Mouse (Mus musculus) heart, adult 2 months (tissue): ENCODE data around the gene Icmt. TPM values are rescaled to one million over a fixed set of nuclear protein-coding genes. Genes with fewer than 3 reads are reported as not detected.

Source experiments
- DNase-seq, 2 experiments: peaks; one replicate each; pipeline ENCODE4 v3.0.0; 2021
- H3K27ac ChIP-seq: fragments of 200-600 bp; 2 replicates; pipeline ENCODE4 v1.8.1; 2022
- H3K27me3 ChIP-seq: fragments of 200-500 bp; 2 replicates; pipeline ENCODE4 v1.6.1; 2012; ENCODE audit warnings: mild to moderate bottlenecking, low read length, inconsistent platforms, mixed read lengths; ENCODE audit not compliant: control insufficient read depth, insufficient read depth
- H3K36me3 ChIP-seq: fragments of 200-500 bp; 2 replicates; pipeline ENCODE4 v1.6.1; 2012; ENCODE audit warnings: low read length, inconsistent platforms; ENCODE audit not compliant: control insufficient read depth, insufficient read depth
- H3K4me1 ChIP-seq: fragments of 200-500 bp; 2 replicates; pipeline ENCODE4 v1.6.1; 2011; ENCODE audit warnings: low read length; ENCODE audit not compliant: control insufficient read depth, insufficient read depth
- H3K4me3 ChIP-seq: fragments of 200-600 bp; 2 replicates; pipeline ENCODE4 v1.8.1; 2022
- H3K79me2 ChIP-seq: fragments of 200-500 bp; replicated peaks from 2 replicates; pipeline ENCODE4 v1.6.1; 2012; ENCODE audit warnings: mild to moderate bottlenecking, inconsistent platforms, low read length, moderate library complexity, mixed read lengths; ENCODE audit not compliant: control insufficient read depth, insufficient read depth
- H3K9ac ChIP-seq: fragments of 200-500 bp; 2 replicates; pipeline ENCODE4 v1.6.1; 2012; ENCODE audit warnings: low read depth, mild to moderate bottlenecking, control low read depth, inconsistent platforms, low read length, mixed read lengths
- CTCF ChIP-seq: fragments of 200-600 bp; IDR thresholded peaks from 2 replicates; pipeline ENCODE4 v1.8.1; 2022; ENCODE audit warnings: antibody characterized with exemption, mild to moderate bottlenecking, moderate library complexity
- EP300 ChIP-seq: fragments of 200-500 bp; IDR thresholded peaks from 2 replicates; pipeline ENCODE4 v1.6.1; 2011; ENCODE audit warnings: low read depth, low read length, control low read depth; ENCODE audit not compliant: insufficient read depth
- POLR2A ChIP-seq: fragments of 200-500 bp; IDR thresholded peaks from 2 replicates; pipeline ENCODE4 v1.6.1; 2011; ENCODE audit warnings: mild to moderate bottlenecking, low read depth, low read length, control low read depth; ENCODE audit not compliant: insufficient read depth
- WGBS: fragments of 180-500 bp; shearing (Covaris S2); methylation state at CpG from one replicate; pipeline ENCODE4 v1.1.7; 2018; 5-methylcytosine and 5-hydroxymethylcytosine counted together
- intact Hi-C: fragments of 180-260 bp; cut with DNase I; formaldehyde crosslinking; loops from one replicate; pipeline ENCODE4 v1.15.1; 2025
- polyA plus RNA-seq: library from polyadenylated mRNA; depleted of rRNA; stranded (reverse); fragments of >200 nt; gene quantifications from 2 replicates; pipeline ENCODE4 v1.2.3, GENCODE M21; 2012
- total RNA-seq, 2 experiments: library from RNA; stranded (reverse); gene quantifications; 2 replicates each; pipeline ENCODE4 v1.2.3; 2021

The Icmt gene
- total and polyA plus RNA-seq, 3 experiments = 17.7 to 28.2 (median 26.4) TPM

DNA sequence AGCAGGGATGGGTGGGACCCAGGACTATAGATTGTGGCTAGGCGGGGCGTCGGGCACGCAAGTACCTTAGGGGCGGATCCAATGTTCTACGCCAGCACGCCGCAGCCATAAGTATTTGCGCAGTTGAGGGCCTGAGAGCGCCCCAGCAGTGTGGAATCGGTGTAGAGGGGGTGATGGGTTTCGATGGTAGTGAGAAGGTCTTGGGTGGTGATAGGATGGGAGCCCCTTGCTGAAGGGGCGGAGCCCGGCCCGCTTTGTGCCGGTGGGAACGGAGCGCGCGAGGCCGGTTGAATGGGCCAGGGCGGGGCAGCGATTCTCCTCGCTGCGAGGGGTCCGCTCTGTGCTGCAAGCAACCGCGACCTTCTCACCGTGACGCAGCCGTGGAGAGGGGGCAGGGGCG lies 10.8 kb upstream of the Icmt start:
- Histone ChIP-seq H3K27ac (no peak overlapping the region), H3K4me1 (no peaks in the 10 kb centered on the region), H3K27me3 (peaks cover 19% of the 10 kb centered on the region), H3K79me2 (no peaks in the 10 kb centered on the region), H3K36me3 (no peaks in the 10 kb centered on the region), H3K9ac (no peak overlapping the region), H3K4me3 (no peak overlapping the region)
- no peak for DNase-seq
- WGBS = 6% methylated on average over 30 of the region's 32 CpGs
- intact Hi-C loops = no loop called here
- no peak for TF ChIP-seq POLR2A

- no peaks in the 10 kb centered on the region for H3K36me3 ChIP-seq
- H3K27ac ChIP-seq = no peak overlapping the region
- peaks cover 19% of the 10 kb centered on the region for H3K27me3 ChIP-seq
- peak; percentile 57 to 76 for DNase-seq
- H3K4me1 ChIP-seq = no peaks in the 10 kb centered on the region
- intact Hi-C loops = no loop called here
- no peak overlapping the region for H3K9ac ChIP-seq
- no peaks in the 10 kb centered on the region for H3K79me2 ChIP-seq
- H3K4me3 ChIP-seq = no peak overlapping the region
- TF ChIP-seq CTCF (no peak), EP300 (no peak), POLR2A (no peak)
- 6% methylated on average over 26 of the region's 26 CpGs for WGBS
Observed at GRCm38 (mm10) chr4:152286887-152287286, 10.1 kb upstream of the Icmt start.

- Histone ChIP-seq H3K9ac (no peak overlapping the region), H3K4me3 (no peak overlapping the region), H3K79me2 (no peaks in the 10 kb centered on the region), H3K4me1 (no peaks in the 10 kb centered on the region), H3K36me3 (no peaks in the 10 kb centered on the region), H3K27me3 (peaks cover 17% of the 10 kb centered on the region), H3K27ac (no peak overlapping the region)
- TF ChIP-seq EP300 = no peak
- TF ChIP-seq CTCF = no peak
- TF ChIP-seq POLR2A = no peak
- intact Hi-C loops = no loop called here
- no peak for DNase-seq
- 28% methylated on average over 19 of the region's 19 CpGs for WGBS
Observed at GRCm38 (mm10) chr4:152287317-152288120, 9.5 kb upstream of the Icmt start.

GRCm38 (mm10) chr4:152288398-152288945 lies 8.6 kb upstream of the Icmt start:
- Histone ChIP-seq H3K27me3 (peaks cover 13% of the 10 kb centered on the region; the same call in 1 of the 2 replicates), H3K27ac (no peak overlapping the region), H3K79me2 (no peaks in the 10 kb centered on the region), H3K4me1 (no peaks in the 10 kb centered on the region), H3K36me3 (no peaks in the 10 kb centered on the region), H3K4me3 (no peak overlapping the region), H3K9ac (no peak overlapping the region)
- DNase-seq = no peak
- intact Hi-C loops = no loop called here
- 57% methylated on average over 18 of the region's 18 CpGs for WGBS
- TF ChIP-seq CTCF (no peak), POLR2A (no peak), EP300 (no peak)

DNA sequence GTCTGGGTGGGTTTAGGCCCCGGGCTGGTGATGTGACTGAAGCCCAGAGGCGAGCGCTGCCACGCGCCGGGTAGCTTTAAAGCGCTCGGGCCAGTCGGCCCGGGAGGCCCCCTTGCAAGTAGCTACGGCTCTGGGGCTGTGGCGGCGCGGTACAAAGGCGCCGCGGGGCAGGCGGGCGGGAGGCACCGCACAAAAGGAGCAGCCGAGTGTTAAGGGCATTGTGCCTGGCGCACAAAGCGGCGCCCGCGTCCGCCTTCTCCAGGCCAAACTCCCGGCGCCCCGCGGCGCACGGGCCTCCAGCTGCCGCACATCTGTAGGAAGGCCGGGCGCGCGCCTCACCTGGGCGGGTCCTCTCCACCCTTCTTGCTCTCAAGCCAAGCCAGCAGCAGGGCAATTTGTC lies 6.6 kb upstream of the Icmt start:
- no peaks in the 10 kb centered on the region for H3K79me2 ChIP-seq
- no peaks in the 10 kb centered on the region for H3K36me3 ChIP-seq
- no peak for DNase-seq
- no peak overlapping the region for H3K9ac ChIP-seq
- H3K4me3 ChIP-seq = no peak overlapping the region
- H3K27ac ChIP-seq = no peak overlapping the region
- H3K4me1 ChIP-seq = peaks cover 1% of the 10 kb centered on the region; the same call in 1 of the 2 replicates
- H3K27me3 ChIP-seq = peaks cover 13% of the 10 kb centered on the region; the same call in 1 of the 2 replicates
- TF ChIP-seq EP300 = no peak
- no peak for TF ChIP-seq POLR2A
- TF ChIP-seq CTCF = no peak
- WGBS = 4% methylated on average over 39 of the region's 39 CpGs
- intact Hi-C loops = loop anchor here (10.0 kb wide), 1 partner anchor 266 kb away; the partner anchor contains the start of gene Zbtb48

DNA sequence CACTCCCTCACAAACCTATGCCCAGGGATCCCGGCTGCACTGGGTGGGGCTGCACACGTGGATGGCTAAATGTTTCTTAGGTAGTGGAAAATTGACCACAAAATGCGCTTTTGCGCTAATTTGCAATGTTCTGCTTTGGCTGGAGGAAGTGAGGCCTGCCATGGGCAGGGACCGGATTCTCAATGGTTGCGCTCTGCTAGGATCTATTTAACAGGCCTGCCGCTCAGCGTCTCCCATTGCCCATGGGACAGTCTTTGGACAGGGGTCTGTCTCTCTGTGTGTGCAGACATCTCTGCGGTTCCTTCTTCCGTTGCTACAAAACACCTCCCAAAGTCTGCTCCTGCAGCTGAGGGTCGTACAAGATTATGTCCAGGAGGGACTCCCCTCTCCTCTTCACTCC lies 6.0 kb upstream of the Icmt start:
- TF ChIP-seq POLR2A (no peak), EP300 (no peak), CTCF (no peak)
- WGBS = 46% methylated on average over 11 of the region's 11 CpGs
- intact Hi-C loops = loop anchor here (10.0 kb wide), 1 partner anchor 266 kb away; the partner anchor contains the start of gene Zbtb48
- Histone ChIP-seq H3K79me2 (no peaks in the 10 kb centered on the region), H3K36me3 (no peaks in the 10 kb centered on the region), H3K9ac (no peak overlapping the region), H3K27ac (no peak overlapping the region), H3K4me3 (no peak overlapping the region), H3K4me1 (peaks cover 3% of the 10 kb centered on the region; the same call in 1 of the 2 replicates), H3K27me3 (peaks cover 13% of the 10 kb centered on the region; the same call in 1 of the 2 replicates)
- DNase-seq = no peak
